Mouse (Mus musculus): ENCODE results near the gene Cyfip2.

DNA sequence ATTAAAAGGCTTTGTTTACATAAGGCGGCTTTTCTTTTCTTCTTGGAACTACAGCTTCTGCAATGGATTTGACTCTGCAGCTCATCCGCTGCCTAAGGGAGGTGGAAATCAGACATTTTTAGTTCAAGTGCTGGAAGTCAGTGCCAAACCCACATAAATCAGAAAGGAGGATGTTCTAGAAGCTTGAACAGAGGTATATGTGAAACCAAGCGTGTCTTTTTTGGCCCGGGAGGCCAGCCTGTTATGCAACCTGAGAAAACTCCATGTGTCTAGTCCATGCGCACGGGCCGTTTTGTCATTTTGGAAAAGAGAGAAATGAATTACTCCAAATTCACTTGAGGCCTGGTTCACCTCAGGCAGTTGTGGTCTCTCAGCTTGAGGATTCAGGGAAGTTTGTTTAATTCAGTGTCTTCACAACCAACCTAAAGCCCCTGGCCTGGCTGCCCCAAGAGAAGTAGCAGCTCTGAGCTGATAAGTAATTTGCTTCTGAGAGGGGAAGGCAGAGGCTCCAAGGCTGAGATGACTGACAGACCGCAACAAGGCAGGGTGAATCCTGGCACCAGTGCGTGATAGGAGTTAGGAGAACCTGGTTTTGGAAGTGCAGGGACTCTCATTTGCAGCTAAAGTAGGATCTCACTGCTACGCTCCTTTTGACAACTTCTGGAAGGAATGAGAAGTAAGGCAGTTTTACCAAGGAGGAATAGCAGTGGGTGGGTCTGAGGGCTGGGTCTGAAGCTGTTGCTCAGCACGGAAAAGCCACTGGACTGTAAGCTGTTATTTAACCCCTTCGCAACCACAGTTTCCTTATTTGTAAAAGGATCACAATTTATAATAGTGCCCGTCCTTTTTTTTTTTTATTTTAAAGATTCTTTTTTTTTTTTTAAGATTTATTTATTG is 13.5 kb downstream of the Cyfip2 start:
- TF ChIP-seq CTCF (IDR thresholded peaks at IDR 0.05) (no peak), EP300 (IDR thresholded peaks at IDR 0.05) (no peak)
